Mouse (Mus musculus): Measurements from ENCODE around the gene Slamf8. TPM values are rescaled to one million over a fixed set of nuclear protein-coding genes. Genes with fewer than 3 reads are reported as not detected.

Gene Slamf8
- polyA plus RNA-seq, 1 experiment from 2014 or later: not detected

Other genes starting within 250 kb of the Slamf8 start
- gene Kcnj10, start 249.4 kb downstream of the Slamf8 start, polyA plus RNA-seq (2015; fragmentation: Nextera tagmentation; extraction: Ambion mirVana): 1.5 and 2.5 TPM in 2 replicates
- gene Pigm, start 214.0 kb downstream of the Slamf8 start, polyA plus RNA-seq (2015; fragmentation: Nextera tagmentation; extraction: Ambion mirVana): 3.4 and 3.5 TPM in 2 replicates
- 0.23 and 0.37 TPM in 2 replicates for gene Slamf9, start 115.2 kb downstream of the Slamf8 start, polyA plus RNA-seq (2015; fragmentation: Nextera tagmentation; extraction: Ambion mirVana)
- 73.0 and 74.4 TPM in 2 replicates for gene Igsf9, start 108.8 kb downstream of the Slamf8 start, polyA plus RNA-seq (2015; fragmentation: Nextera tagmentation; extraction: Ambion mirVana)
- gene Tagln2, start 90.5 kb downstream of the Slamf8 start, polyA plus RNA-seq (2015; fragmentation: Nextera tagmentation; extraction: Ambion mirVana): 47.3 and 53.0 TPM in 2 replicates
- 4.0 and 4.7 TPM in 2 replicates for gene Cfap45, start 69.8 kb downstream of the Slamf8 start, polyA plus RNA-seq (2015; fragmentation: Nextera tagmentation; extraction: Ambion mirVana)
- gene Vsig8, start 34.6 kb downstream of the Slamf8 start, polyA plus RNA-seq (2015; fragmentation: Nextera tagmentation; extraction: Ambion mirVana): 0.72 and 1.3 TPM in 2 replicates
- gene Fcrl6, start 12.0 kb upstream of the Slamf8 start, polyA plus RNA-seq (2015; fragmentation: Nextera tagmentation; extraction: Ambion mirVana): 0.09 and 0.12 TPM in 2 replicates
- gene Dusp23, start 42.4 kb upstream of the Slamf8 start, polyA plus RNA-seq (2015; fragmentation: Nextera tagmentation; extraction: Ambion mirVana): 7.1 and 8.0 TPM in 2 replicates
- gene Crp, start 107.5 kb upstream of the Slamf8 start, polyA plus RNA-seq (2015; fragmentation: Nextera tagmentation; extraction: Ambion mirVana): not detected in 2 replicates